Mouse (Mus musculus) erythroblast, embryonic 14.5 days (primary cell): ENCODE data around the gene Lpcat1.

Source experiments
- GATA1 ChIP-seq: IDR thresholded peaks from 2 replicates; pipeline ENCODE4 v1.6.1; 2012; ENCODE audit warnings: low read length, inconsistent platforms, mixed read lengths
- TAL1 ChIP-seq: IDR thresholded peaks from 3 replicates; pipeline ENCODE4 v1.6.1; 2012; ENCODE audit warnings: low read length, inconsistent platforms, mixed read lengths

GRCm38 (mm10) chr13:73439057-73439456 is 27.9 kb upstream of the Lpcat1 start:
- no peak for TF ChIP-seq GATA1
- TF ChIP-seq TAL1: no peak
